Mouse (Mus musculus): ENCODE results near the gene Olfr76.

GRCm38 (mm10) chr19:12103234-12103633 is 19.8 kb downstream of the Olfr76 start, which contains the start of gene Olfr1427:
- TF ChIP-seq E2F4 (IDR thresholded peaks at IDR 0.05; ENCODE audit: borderline replicate concordance, low read depth, low read length): no peak
- TF ChIP-seq GATA1 (IDR thresholded peaks at IDR 0.05; ENCODE audit: low read depth, low read length): no peak
- no peak for TF ChIP-seq CHD1 (IDR thresholded peaks at IDR 0.05; ENCODE audit: low read depth, low read length)
- TF ChIP-seq EP300 (IDR thresholded peaks at IDR 0.05; ENCODE audit: low read depth in 1 of 2, low read length in 2 of 2): no peak
- TF ChIP-seq MXI1 (IDR thresholded peaks at IDR 0.05; ENCODE audit: low read depth, low read length): no peak
- no peak for TF ChIP-seq CTCF (IDR thresholded peaks at IDR 0.05 in 2 of 3, conservative IDR thresholded peaks at IDR 0.05 in 1 of 3; ENCODE audit: control insufficient read depth in 1 of 3, insufficient read depth in 1 of 3, low read depth in 2 of 3, low read length in 3 of 3, poor library complexity in 1 of 3, severe bottlenecking in 1 of 3)
- no peak for TF ChIP-seq TCF12 (IDR thresholded peaks at IDR 0.05; ENCODE audit: low read depth, low read length)
- no peak for TF ChIP-seq POLR2A (IDR thresholded peaks at IDR 0.05; ENCODE audit: control insufficient read depth in 1 of 2, insufficient read depth in 1 of 2, low read depth in 1 of 2, low read length in 2 of 2, poor library complexity in 1 of 2)
- no peak for TF ChIP-seq MEF2A (IDR thresholded peaks at IDR 0.05; ENCODE audit: extremely low read depth, insufficient replicate concordance, low read depth, low read length, poor library complexity, severe bottlenecking)
- TF ChIP-seq BHLHE40 (IDR thresholded peaks at IDR 0.05; ENCODE audit: borderline replicate concordance, low read depth, low read length): no peak
- no peak for TF ChIP-seq RAD21 (IDR thresholded peaks at IDR 0.05; ENCODE audit: low read depth, low read length)
- TF ChIP-seq MAFK (IDR thresholded peaks at IDR 0.05; ENCODE audit: borderline replicate concordance, low read depth, low read length): no peak
- TF ChIP-seq ETS1 (IDR thresholded peaks at IDR 0.05; ENCODE audit: low read depth, low read length): no peak
- TF ChIP-seq POLR2AphosphoS5 (IDR thresholded peaks at IDR 0.05; ENCODE audit: borderline replicate concordance, low read depth, low read length): no peak

Data from MEL (cell line).